ENCODE assay signal across 8 mouse cellular contexts in genomic region chr8:126075400-126075799, GRCm38 (mm10).
DNase-seq lines count a peak whose midpoint lies in the region; ATAC-seq and TF ChIP-seq lines count a peak whose summit lies in the region.

No protein-coding gene starts in this region.

- no peaks in the 10 kb centered on the region for H3K79me2 ChIP-seq in heart, adult 2 months (replicated peaks; ENCODE audit: control insufficient read depth, insufficient read depth, low read length)

- H3K9ac ChIP-seq in heart, adult 2 months (ENCODE audit: low read depth, low read length): no peak overlapping the region
- no peak overlapping the region for H3K9ac ChIP-seq in heart, embryonic 12.5 days
- H3K9ac ChIP-seq in heart, embryonic 16.5 days (ENCODE audit: low read length): no peak overlapping the region
- H3K9ac ChIP-seq in neural tube, embryonic 13.5 days: no peak overlapping the region

- 13% methylated on average over 10 of the region's 10 CpGs for WGBS in heart, adult 2 months
- 14% methylated on average over 10 of the region's 10 CpGs for whole genome bisulfite sequencing in heart, embryonic 12.5 days
- WGBS in heart, embryonic 16.5 days: 14% methylated on average over 10 of the region's 10 CpGs
- 15% methylated on average over 10 of the region's 10 CpGs for WGBS in neural tube, embryonic 13.5 days

- H3K9me3 ChIP-seq in heart, embryonic 12.5 days (replicated peaks): no peaks in the 10 kb centered on the region
- H3K9me3 ChIP-seq in heart, embryonic 16.5 days (replicated peaks; ENCODE audit: control insufficient read depth, low read length): no peaks in the 10 kb centered on the region
- H3K9me3 ChIP-seq in neural tube, embryonic 13.5 days: no peaks in the 10 kb centered on the region

- DNase-seq in heart, adult 2 months: peak; percentile 48 to 81
- peak; percentile 76 to 85 for DNase-seq in adrenal gland, adult 18-20 months (ENCODE audit: low spot score in 2 of 2)
- DNase-seq in left cerebral cortex, postnatal 25 days (ENCODE audit: low spot score in 2 of 2): peak; percentile 61 to 73

- no peaks in the 10 kb centered on the region for H3K27me3 ChIP-seq in heart, adult 2 months (ENCODE audit: control insufficient read depth, insufficient read depth, low read length)
- H3K27me3 ChIP-seq in heart, embryonic 12.5 days (replicated peaks): 0 out of 2 replicates have a peak, but pooled peaks cover 4% of the 10 kb centered on the region
- no peaks in the 10 kb centered on the region for H3K27me3 ChIP-seq in heart, embryonic 16.5 days (ENCODE audit: control insufficient read depth, insufficient read depth, low read length)
- H3K27me3 ChIP-seq in neural tube, embryonic 13.5 days: no peaks in the 10 kb centered on the region
- no peaks in the 10 kb centered on the region for H3K27me3 ChIP-seq in testis, adult 2 months (ENCODE audit: control insufficient read depth, insufficient read depth, low read length)

- no peak for ATAC-seq in heart, embryonic 12.5 days (ENCODE audit: insufficient number of reproducible peaks, low FRiP score)
- peak; percentile 32; the same call in 1 of the 2 replicates for ATAC-seq in heart, embryonic 16.5 days (replicated peaks; ENCODE audit: extremely low read depth, insufficient read depth, low FRiP score)
- ATAC-seq in neural tube, embryonic 13.5 days (ENCODE audit: low read depth): 0 out of 2 replicates have a peak, but pooled peaks have one; percentile 26

- no peak overlapping the region for H3K27ac ChIP-seq in heart, adult 2 months
- no peak overlapping the region for H3K27ac ChIP-seq in heart, embryonic 12.5 days (ENCODE audit: poor library complexity, severe bottlenecking)
- no peak overlapping the region for H3K27ac ChIP-seq in cortical plate, adult 2 months (ENCODE audit: insufficient read depth, low read length)
- H3K27ac ChIP-seq in heart, embryonic 16.5 days (ENCODE audit: low read length): no peak overlapping the region
- no peak overlapping the region for H3K27ac ChIP-seq in neural tube, embryonic 13.5 days (replicated peaks)
- no peak overlapping the region for H3K27ac ChIP-seq in testis, adult 2 months (ENCODE audit: control insufficient read depth, insufficient read depth, low read depth, low read length)

- H3K4me2 ChIP-seq in heart, embryonic 12.5 days: no peak overlapping the region
- H3K4me2 ChIP-seq in heart, embryonic 16.5 days (ENCODE audit: low read depth, low read length): no peak overlapping the region
- H3K4me2 ChIP-seq in neural tube, embryonic 13.5 days: no peak overlapping the region

- no peak for TF ChIP-seq EP300 in heart, adult 2 months (IDR thresholded peaks at IDR 0.05; ENCODE audit: insufficient read depth, low read depth, low read length)

- H3K4me1 ChIP-seq in heart, adult 2 months (ENCODE audit: control insufficient read depth, insufficient read depth, low read length): no peaks in the 10 kb centered on the region
- H3K4me1 ChIP-seq in heart, embryonic 12.5 days (replicated peaks): no peaks in the 10 kb centered on the region
- H3K4me1 ChIP-seq in cortical plate, adult 2 months (ENCODE audit: control insufficient read depth, insufficient read depth, low read length): no peaks in the 10 kb centered on the region
- no peaks in the 10 kb centered on the region for H3K4me1 ChIP-seq in heart, embryonic 16.5 days (ENCODE audit: control insufficient read depth, insufficient read depth, low read length)
- H3K4me1 ChIP-seq in neural tube, embryonic 13.5 days (replicated peaks): peaks cover 19% of the 10 kb centered on the region
- H3K4me1 ChIP-seq in testis, adult 2 months (ENCODE audit: control insufficient read depth, insufficient read depth, low read length): no peaks in the 10 kb centered on the region

- H3K36me3 ChIP-seq in heart, adult 2 months (ENCODE audit: control insufficient read depth, insufficient read depth, low read length): no peaks in the 10 kb centered on the region
- H3K36me3 ChIP-seq in heart, embryonic 12.5 days: no peaks in the 10 kb centered on the region
- H3K36me3 ChIP-seq in heart, embryonic 16.5 days (ENCODE audit: control insufficient read depth, insufficient read depth): no peaks in the 10 kb centered on the region
- no peaks in the 10 kb centered on the region for H3K36me3 ChIP-seq in neural tube, embryonic 13.5 days
- H3K36me3 ChIP-seq in testis, adult 2 months (ENCODE audit: control insufficient read depth, insufficient read depth, low read length): no peaks in the 10 kb centered on the region

- intact Hi-C loops in heart, adult 2 months (cut with DNase I): loop anchor here (5.0 kb wide), 1 partner anchor 902 kb away; no protein-coding TSS in a partner anchor
- intact Hi-C loops in left cerebral cortex, postnatal 25 days (cut with DNase I): no loop called here

- no peak overlapping the region for H3K4me3 ChIP-seq in heart, adult 2 months
- no peak overlapping the region for H3K4me3 ChIP-seq in heart, embryonic 12.5 days
- H3K4me3 ChIP-seq in cortical plate, adult 2 months (ENCODE audit: insufficient read depth, low read length): no peak overlapping the region
- H3K4me3 ChIP-seq in heart, embryonic 16.5 days (ENCODE audit: low read length): no peak overlapping the region
- no peak overlapping the region for H3K4me3 ChIP-seq in neural tube, embryonic 13.5 days
- no peak overlapping the region for H3K4me3 ChIP-seq in testis, adult 2 months (ENCODE audit: control insufficient read depth, low read depth, low read length)

- peak; percentile 87 for TF ChIP-seq CTCF in heart, adult 2 months (IDR thresholded peaks at IDR 0.05)
- TF ChIP-seq CTCF in cortical plate, adult 2 months (IDR thresholded peaks at IDR 0.05; ENCODE audit: extremely low read depth, insufficient read depth, low read length): peak; percentile 71
- TF ChIP-seq CTCF in testis, adult 2 months (IDR thresholded peaks at IDR 0.05; ENCODE audit: control insufficient read depth, insufficient read depth, insufficient replicate concordance, low read depth, low read length): peak; percentile 87

- TF ChIP-seq POLR2A in heart, adult 2 months (IDR thresholded peaks at IDR 0.05; ENCODE audit: insufficient read depth, low read depth, low read length): no peak
- no peak for TF ChIP-seq POLR2A in cortical plate, adult 2 months (IDR thresholded peaks at IDR 0.05; ENCODE audit: extremely low read depth, insufficient read depth, low read length)
- no peak for TF ChIP-seq POLR2A in testis, adult 2 months (IDR thresholded peaks at IDR 0.05; ENCODE audit: control insufficient read depth, low read depth, low read length)
